Mouse (Mus musculus) adrenal gland, postnatal 25 days (tissue): Measurements from ENCODE around the gene Olfr97. TPM values are rescaled to one million over a fixed set of nuclear protein-coding genes. Genes with fewer than 3 reads are reported as not detected.
"Not testable (repeated sequence)": the region's sequence is repeated elsewhere in the genome, so short reads cannot be mapped to it uniquely, and the experiment has no call there.

ENCODE experiments used
- DNase-seq: peaks from one replicate; pipeline ENCODE4 v3.0.0; 2021; ENCODE audit warnings: mixed read lengths
- long read RNA-seq: library from polyadenylated mRNA; stranded (forward); transcript quantifications from one replicate; pipeline ENCODE4 v2.0.0, GENCODE M21; 2021
- total RNA-seq: library from RNA; stranded (reverse); gene quantifications from 2 replicates; pipeline ENCODE4 v1.2.3, GENCODE M21; 2021

Olfr97 gene
- total RNA-seq = not detected in 2 replicates
- long read RNA-seq = 0 reads

DNA sequence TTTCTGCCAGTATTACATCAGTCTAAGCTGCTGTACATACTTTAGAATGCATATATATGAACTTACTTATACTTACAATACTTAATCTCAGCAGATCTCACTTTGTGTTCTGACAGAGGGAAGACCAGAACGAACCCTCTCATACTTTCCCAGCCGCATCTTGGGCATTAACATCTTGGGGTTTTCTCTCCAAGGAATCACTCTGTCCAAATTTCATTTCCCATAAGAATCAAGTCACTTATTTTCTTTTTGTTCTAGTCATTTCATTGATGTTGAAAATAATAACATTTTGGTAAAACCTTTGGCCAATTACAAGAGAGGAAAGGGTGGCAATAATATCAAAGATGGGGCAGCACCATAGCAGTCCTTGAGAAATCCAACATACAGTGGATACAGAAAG, at the start of gene Olfr97:
Olfr97 (minus strand) TSS at position 101 of the 400 bp plus-strand sequence.
- not testable (repeated sequence) for DNase-seq

DNA sequence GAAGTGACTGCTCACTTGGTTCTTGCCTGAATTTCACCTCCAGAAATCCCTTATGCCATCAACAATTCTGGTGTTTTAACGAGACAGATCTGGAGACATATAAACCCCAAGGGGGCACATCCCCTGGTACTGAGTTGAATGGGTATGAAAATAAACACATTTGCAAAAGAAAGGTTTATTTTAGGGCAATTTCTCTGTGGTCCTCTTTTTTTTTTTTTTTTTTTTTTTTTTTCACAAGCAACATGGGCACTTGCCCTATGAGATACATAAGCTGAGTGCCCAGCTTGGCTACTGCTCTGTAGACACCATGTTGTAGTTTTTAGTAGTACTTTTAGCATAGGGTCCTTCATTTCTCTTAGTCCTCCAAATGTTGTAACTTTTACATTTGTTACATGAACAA, 46.2 kb upstream of the Olfr97 start, which contains the start of gene Olfr99:
Olfr99 (minus strand) TSS at position 101 of the 400 bp plus-strand sequence.
- no peak for DNase-seq

GRCm38 (mm10) chr17:37280331-37280730, 43.2 kb upstream of the Olfr97 start:
- no peak for DNase-seq

DNA sequence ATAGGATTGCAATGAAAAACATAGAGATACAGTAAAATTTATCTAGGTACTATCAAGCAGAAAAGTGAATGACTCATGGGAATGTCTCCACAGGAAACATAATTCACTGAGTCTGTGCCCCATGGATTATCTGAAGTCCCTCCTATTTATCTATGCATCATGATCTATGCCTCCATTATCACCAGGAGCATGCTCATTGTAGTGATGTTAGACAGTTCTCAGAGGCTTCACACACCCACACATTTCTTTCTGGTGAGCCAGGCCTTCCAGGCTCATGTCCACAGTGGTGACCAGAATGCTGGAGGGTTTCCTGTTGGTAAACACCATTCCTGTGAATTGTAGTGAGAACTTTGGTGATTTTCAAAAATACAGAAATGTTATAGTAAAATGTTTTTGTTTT, 39.4 kb upstream of the Olfr97 start:
- DNase-seq = no peak

DNA sequence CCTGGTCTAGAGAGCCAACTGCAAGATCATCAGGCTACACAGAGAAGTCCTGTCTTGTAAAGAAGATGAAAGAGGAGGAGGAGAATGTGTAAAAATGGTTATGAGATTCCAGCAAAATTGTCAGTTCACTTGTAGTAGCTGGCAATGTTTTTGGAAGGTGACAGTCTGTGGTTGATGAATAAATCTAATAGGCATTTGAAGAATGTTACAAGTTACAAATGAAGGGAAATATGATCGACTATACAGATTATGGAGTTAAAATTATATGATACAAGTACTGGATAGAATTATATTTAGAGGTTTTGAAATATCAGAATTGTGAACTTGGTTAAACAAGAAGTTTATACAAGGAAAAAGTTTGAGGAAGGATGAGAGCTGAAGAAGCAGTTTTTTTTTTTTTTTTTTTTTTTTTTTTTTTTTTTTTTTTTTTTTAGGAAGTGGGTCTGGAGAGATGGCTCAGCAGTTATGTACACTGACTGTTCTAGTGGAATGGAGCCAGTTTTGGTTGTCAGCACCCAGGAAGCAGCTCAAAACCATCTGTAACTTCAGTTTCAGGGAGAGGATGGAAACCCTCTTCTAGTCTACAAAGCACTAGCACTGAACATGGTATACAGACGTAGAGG, 38.6 kb upstream of the Olfr97 start:
- no peak for DNase-seq

DNA sequence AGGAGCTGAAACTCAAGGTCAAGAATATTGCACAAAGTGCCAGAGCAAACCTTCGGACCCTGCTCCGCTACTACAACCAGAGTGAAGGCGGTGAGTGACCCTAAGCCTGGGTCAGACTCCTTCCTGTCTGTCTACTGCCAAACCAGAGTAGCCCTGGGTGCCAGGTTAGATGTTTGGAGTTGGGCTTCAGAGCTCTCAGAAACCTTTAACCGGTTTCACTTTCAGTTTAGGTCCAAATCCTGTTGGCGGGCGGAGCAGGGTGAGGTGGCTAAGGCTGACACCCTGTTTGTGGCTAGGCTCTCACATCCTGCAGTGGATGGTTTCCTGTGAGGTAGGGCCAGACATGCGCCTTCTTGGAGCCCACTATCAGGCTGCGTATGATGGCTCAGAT, 33.6 kb upstream of the Olfr97 start:
- DNase-seq = peak; percentile 47

DNA sequence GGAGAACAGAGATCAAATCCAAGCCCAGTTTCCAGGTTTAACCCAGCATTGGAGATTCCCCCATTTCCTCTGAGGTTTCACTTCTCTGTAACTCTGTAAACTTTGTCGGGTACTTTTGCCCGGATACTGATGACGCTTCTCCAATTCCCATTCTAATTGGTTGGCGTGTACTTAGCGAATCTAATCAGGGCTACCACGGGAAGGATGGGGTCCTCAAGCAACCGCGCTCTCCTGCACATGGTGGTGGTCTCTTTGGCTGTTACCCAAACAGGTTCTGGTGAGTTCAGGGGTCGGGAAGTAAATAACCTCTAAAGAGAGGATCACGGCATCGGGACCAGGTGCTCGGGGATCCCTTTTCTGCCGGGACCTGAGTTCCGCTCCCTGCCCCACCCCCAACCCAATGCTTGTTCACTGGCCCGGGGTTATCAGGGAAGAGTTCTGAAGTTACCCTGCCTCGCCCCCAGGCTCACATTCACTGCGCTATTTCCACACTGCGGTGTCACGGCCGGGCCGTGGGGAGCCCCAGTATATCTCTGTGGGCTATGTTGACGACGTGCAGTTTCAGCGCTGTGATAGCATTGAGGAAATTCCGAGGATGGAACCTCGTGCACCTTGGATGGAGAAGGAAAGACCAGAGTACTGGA, 33.0 kb upstream of the Olfr97 start, which contains the start of gene H2-M3:
H2-M3 (plus strand) TSS at position 163 of the 644 bp plus-strand sequence.
- peak; percentile 80 for DNase-seq

GRCm38 (mm10) chr17:37263626-37264025, 26.5 kb upstream of the Olfr97 start, which contains the start of gene Olfr98:
Gene Olfr98, minus strand, starts transcription at chr17:37263749.
- no peak for DNase-seq

GRCm38 (mm10) chr17:37250544-37250943, 13.4 kb upstream of the Olfr97 start:
- peak; percentile 15 for DNase-seq

GRCm38 (mm10) chr17:37249460-37249859, 12.3 kb upstream of the Olfr97 start:
- no peak for DNase-seq

GRCm38 (mm10) chr17:37246715-37247114, 9.6 kb upstream of the Olfr97 start:
- no peak for DNase-seq

- DNase-seq = no peak
Observed at GRCm38 (mm10) chr17:37242198-37242597, 5.1 kb upstream of the Olfr97 start.

- no peak for DNase-seq
Observed at GRCm38 (mm10) chr17:37221879-37222278, 15.3 kb downstream of the Olfr97 start.

DNA sequence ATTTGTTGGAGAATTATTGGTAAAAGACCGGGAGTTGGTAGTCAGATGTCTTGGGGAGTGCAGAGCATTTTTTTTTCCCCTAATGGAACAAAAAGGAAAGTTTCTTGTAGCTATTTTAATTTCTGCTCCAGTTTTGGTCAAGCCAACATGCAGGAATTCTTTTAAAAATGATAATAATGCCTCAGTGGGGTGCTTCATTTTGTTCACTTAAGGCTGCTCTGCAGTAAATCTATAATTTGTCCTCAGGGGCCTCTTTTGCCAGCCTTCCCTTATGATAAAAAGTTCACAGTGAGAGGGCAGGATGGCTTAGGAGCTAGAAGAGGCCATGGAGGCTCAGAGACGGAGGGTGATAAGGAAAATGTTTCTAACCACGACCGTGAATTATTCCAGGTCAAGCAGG, 17.3 kb downstream of the Olfr97 start, which contains the start of gene Olfr96:
Olfr96 (plus strand) TSS at position 301 of the 400 bp plus-strand sequence.
- no peak for DNase-seq

- no peak for DNase-seq
Observed at GRCm38 (mm10) chr17:37218486-37218885, 18.6 kb downstream of the Olfr97 start.

GRCm38 (mm10) chr17:37213018-37213417, 24.1 kb downstream of the Olfr97 start, which contains the start of gene Olfr95:
Gene Olfr95, minus strand, starts transcription at chr17:37213118.
- DNase-seq = no peak

DNA sequence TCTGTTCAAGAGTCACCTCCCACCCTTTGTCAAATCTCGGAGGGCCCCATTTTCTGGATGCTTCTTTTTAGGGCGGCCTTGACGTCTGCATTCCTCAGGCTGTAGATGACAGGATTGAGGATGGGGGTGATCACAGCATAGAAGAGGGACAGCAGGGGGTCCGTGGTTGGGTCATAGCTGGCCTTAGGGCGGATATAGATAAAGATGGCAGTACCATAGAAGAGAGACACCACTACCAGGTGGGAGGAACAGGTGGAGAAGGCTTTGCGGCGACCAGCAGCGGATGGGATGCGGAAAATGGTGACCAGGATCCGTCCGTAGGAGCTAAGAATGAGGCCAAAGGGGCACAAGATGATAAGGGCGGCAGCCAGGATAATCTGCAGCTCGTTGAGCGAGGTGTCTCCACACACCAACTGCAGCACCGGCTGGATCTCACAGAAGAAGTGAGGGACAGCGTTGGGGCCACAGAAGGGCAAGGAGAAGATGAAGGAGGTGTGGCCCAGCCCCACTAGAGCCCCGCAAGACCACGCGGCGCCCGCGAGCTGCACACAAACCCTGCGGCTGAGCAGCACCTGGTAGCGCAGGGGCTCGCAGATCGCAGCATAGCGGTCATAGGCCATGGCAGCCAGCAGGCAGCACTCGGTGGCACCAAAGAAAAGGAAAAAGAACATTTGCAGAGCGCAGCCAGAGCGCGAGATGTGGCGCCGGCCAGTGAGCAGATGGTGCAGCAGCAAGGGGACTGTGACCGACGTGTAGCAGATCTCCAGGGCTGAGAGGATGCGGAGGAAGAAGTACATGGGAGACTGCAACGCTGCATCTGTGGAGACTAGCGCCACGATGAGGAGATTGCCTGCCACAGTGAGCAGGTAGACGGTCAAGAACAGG, 26.0 kb downstream of the Olfr97 start:
- DNase-seq = no peak

DNA sequence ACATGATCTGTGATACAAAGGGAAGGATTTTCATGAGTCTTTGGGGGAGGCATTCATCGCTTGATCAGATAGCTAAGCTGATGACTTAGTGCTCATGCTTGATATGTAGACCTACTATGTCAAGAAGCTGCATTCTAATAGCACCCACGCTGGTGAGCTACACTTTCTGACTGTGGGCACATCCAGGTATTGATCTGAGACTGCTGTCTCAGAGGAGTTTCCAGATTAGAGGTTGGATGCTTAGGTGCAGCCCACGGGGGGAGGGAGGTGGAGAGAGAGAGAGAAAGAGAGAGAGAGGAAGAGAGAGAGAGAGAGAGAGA, 33.3 kb downstream of the Olfr97 start:
- no peak for DNase-seq

- DNase-seq = peak; percentile 64
Observed at GRCm38 (mm10) chr17:37203206-37203916, 33.8 kb downstream of the Olfr97 start.

- no peak for DNase-seq
Observed at GRCm38 (mm10) chr17:37200894-37201293, 36.2 kb downstream of the Olfr97 start, which contains the start of gene Olfr94. Gene Olfr94, minus strand, starts transcription at chr17:37200994.

GRCm38 (mm10) chr17:37196845-37197724, 40.0 kb downstream of the Olfr97 start:
- DNase-seq = peak; percentile 37
